Mouse (Mus musculus) limb, embryonic 10.5 days (tissue): ENCODE measurements around the gene Usp29. TPM values are rescaled to one million over a fixed set of nuclear protein-coding genes. Genes with fewer than 3 reads are reported as not detected.
A peak's percentile ranks its signal among the peaks of the same experiment; 100 is the strongest.
"Not testable (repeated sequence)": the region's sequence is repeated elsewhere in the genome, so short reads cannot be mapped to it uniquely, and the experiment has no call there.

Source experiments
- DNase-seq: peaks from one replicate; pipeline ENCODE4 v3.0.0-alpha.2; 2017; ENCODE audit warnings: low spot score
- H3K27ac ChIP-seq: fragments of 300-500 bp; sonication (generic); 2 replicates; pipeline ENCODE4 v1.5.1; 2016; ENCODE audit warnings: mild to moderate bottlenecking
- H3K27me3 ChIP-seq: fragments of 300-500 bp; sonication (generic); 2 replicates; pipeline ENCODE4 v1.6.1; 2016; ENCODE audit warnings: low read depth, mild to moderate bottlenecking; ENCODE audit not compliant: poor library complexity, severe bottlenecking
- H3K36me3 ChIP-seq: fragments of 300-500 bp; sonication (generic); 2 replicates; pipeline ENCODE4 v1.6.1; 2016; ENCODE audit warnings: mild to moderate bottlenecking, moderate library complexity
- H3K4me1 ChIP-seq: fragments of 300-500 bp; sonication (generic); 2 replicates; pipeline ENCODE4 v1.6.1; 2016
- H3K4me3 ChIP-seq: fragments of 300-500 bp; sonication (generic); 2 replicates; pipeline ENCODE4 v1.5.1; 2016; ENCODE audit warnings: mild to moderate bottlenecking, moderate library complexity
- H3K9me3 ChIP-seq: fragments of 300-500 bp; sonication (generic); replicated peaks from 2 replicates; pipeline ENCODE4 v1.6.1; 2016; ENCODE audit warnings: mild to moderate bottlenecking
- WGBS: fragments of 180-500 bp; shearing (Covaris S2); methylation state at CpG from one replicate; pipeline ENCODE4 v1.1.7; 2016; 5-methylcytosine and 5-hydroxymethylcytosine counted together
- polyA plus RNA-seq: library from polyadenylated mRNA; unstranded; fragments of >200 nt; fragmentation: Nextera tagmentation; extraction: Ambion mirVana; gene quantifications from 2 replicates; pipeline ENCODE4 v1.2.1, GENCODE M21; 2016

Usp29 gene
- polyA plus RNA-seq, 1 experiment from 2014 or later, result 25.4 TPM

GRCm38 (mm10) chr7:6869556-6869955 is 139.2 kb downstream of the Usp29 start:
- no peak for DNase-seq
- Histone ChIP-seq H3K27me3 (no peaks in the 10 kb centered on the region), H3K36me3 (no peaks in the 10 kb centered on the region), H3K4me3 (no peak overlapping the region), H3K9me3 (no peaks in the 10 kb centered on the region), H3K27ac (no peak overlapping the region), H3K4me1 (no peaks in the 10 kb centered on the region)
- WGBS, result 88% methylated on average over 1 of the region's 1 CpGs

DNA sequence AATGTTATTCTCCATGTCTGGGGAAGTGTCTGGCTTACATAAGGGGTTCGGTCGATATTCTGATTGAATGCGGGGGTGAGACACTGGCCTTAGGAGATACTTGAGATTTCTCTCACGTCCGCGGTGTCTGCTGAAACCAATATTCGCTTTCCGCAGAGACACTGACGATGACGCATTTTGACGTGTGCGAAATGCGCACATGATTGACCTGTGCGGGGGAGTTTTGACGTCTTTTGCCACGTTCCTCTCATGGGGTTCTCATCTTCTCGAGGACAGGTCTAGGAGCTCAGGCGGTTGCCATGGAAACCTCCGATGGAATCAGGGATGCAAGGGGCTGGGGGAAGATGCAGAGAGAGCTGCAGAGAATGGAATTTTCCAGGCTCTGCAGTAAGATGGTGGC is 144.1 kb downstream of the Usp29 start:
- Histone ChIP-seq H3K4me1 (no peaks in the 10 kb centered on the region), H3K4me3 (no peak overlapping the region), H3K36me3 (no peaks in the 10 kb centered on the region), H3K27ac (no peak overlapping the region), H3K27me3 (no peaks in the 10 kb centered on the region), H3K9me3 (no peaks in the 10 kb centered on the region)
- 82% methylated on average over 19 of the region's 19 CpGs for WGBS
- no peak for DNase-seq

DNA sequence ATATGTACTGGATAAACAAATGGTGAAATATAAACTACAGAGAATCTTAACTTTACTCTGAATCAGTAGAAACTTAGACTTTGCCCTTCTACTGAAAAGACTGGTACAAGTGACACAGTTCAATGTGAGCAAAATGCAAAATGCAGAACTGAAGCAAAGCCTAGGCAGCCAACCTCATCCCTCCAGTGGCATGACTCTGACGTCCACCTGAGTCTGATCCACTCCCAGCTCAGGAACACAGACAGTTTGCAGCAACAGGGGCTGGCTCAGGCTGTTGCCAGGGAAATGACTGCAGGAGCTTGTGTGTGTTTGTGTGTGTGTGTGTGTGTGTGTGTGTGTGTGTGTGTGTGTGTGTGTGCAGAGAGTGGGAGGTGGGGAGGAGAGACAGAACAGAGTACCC is 147.8 kb downstream of the Usp29 start:
- no peaks in the 10 kb centered on the region for H3K9me3 ChIP-seq
- H3K36me3 ChIP-seq, result no peaks in the 10 kb centered on the region
- H3K27me3 ChIP-seq, result no peaks in the 10 kb centered on the region
- peaks cover 5% of the 10 kb centered on the region for H3K4me1 ChIP-seq
- no peak for DNase-seq
- WGBS, result 81% methylated on average over 1 of the region's 1 CpGs
- no peak overlapping the region for H3K27ac ChIP-seq
- H3K4me3 ChIP-seq, result no peak overlapping the region

- not testable (repeated sequence) for H3K27ac ChIP-seq, H3K4me3 ChIP-seq, H3K27me3 ChIP-seq, H3K4me1 ChIP-seq, DNase-seq, H3K36me3 ChIP-seq, H3K9me3 ChIP-seq
- WGBS, result 92% methylated on average over 3 of the region's 3 CpGs
Measured at GRCm38 (mm10) chr7:6878849-6879248, 148.5 kb downstream of the Usp29 start.

DNA sequence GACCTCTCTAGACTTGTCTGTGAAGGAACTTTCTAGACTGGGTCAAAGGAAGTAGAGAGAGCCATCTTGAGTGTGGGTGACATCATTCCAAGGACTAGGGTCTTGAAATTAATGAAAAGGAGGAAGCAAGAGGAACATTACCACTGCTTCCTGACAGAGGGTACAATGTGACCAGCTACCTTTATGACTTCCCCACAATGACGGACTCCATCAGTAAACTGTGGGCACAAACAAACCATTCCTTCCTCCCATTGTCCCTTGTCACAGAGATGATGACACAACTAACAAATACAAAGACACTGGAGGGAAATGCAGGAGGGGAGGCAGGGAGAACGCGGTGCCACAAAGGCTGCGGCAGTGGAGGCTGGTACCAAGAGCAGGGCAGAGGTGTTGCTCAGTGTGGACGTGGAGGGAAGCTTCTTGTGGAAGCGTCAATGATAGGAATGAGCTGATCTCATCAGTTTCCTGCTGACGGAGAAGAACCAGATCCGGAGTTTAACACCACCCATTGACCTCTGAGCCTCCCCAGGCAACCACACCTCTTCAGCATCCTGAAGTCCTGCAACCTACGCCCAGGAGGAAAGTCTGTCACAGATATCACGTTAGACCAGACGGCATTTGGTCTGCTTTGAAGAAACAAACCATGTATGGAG is 149.3 kb downstream of the Usp29 start:
- Histone ChIP-seq H3K36me3 (no peaks in the 10 kb centered on the region), H3K27ac (peak overlapping the region; percentile 25; the same call in 1 of the 2 replicates), H3K27me3 (no peaks in the 10 kb centered on the region), H3K4me3 (no peak overlapping the region), H3K4me1 (peaks cover 5% of the 10 kb centered on the region), H3K9me3 (no peaks in the 10 kb centered on the region)
- 77% methylated on average over 11 of the region's 11 CpGs for whole genome bisulfite sequencing
- DNase-seq, result no peak

DNA sequence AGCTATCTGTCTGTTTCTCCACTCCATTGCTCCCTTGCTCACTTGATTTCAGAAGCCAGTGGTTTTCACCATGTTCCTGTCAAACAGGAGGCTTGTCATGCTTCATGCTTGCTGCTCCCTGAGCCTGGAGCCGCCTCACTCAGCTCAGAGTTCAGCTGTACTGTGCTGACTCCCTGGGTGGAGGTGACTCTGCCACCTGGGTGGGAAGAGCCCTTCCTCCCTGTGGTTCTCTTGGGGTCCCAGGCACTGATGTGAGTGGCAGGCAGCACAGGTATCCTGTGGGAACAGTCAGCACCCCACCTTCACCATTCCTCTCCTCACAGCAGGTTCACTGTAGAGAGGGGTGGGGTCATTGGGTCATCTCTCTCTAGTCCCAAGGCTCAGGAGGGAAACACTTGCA is 150.5 kb downstream of the Usp29 start:
- WGBS, result 86% methylated on average over 1 of the region's 1 CpGs
- not testable (repeated sequence) for H3K27me3 ChIP-seq, H3K27ac ChIP-seq, H3K36me3 ChIP-seq, H3K4me3 ChIP-seq, DNase-seq, H3K9me3 ChIP-seq, H3K4me1 ChIP-seq

- Histone ChIP-seq H3K36me3 (no peaks in the 10 kb centered on the region), H3K4me1 (peaks cover 5% of the 10 kb centered on the region), H3K4me3 (no peak overlapping the region), H3K9me3 (no peaks in the 10 kb centered on the region), H3K27ac (no peak overlapping the region), H3K27me3 (no peaks in the 10 kb centered on the region)
- WGBS, result 57% methylated on average over 6 of the region's 6 CpGs
- DNase-seq, result no peak
Measured at GRCm38 (mm10) chr7:6881473-6882046, 151.2 kb downstream of the Usp29 start.

- Histone ChIP-seq H3K27ac (no peak overlapping the region), H3K4me3 (no peak overlapping the region), H3K27me3 (no peaks in the 10 kb centered on the region), H3K36me3 (no peaks in the 10 kb centered on the region), H3K4me1 (peaks cover 5% of the 10 kb centered on the region), H3K9me3 (no peaks in the 10 kb centered on the region)
- DNase-seq, result no peak
- 86% methylated on average over 8 of the region's 8 CpGs for WGBS
Measured at GRCm38 (mm10) chr7:6883376-6884147, 153.2 kb downstream of the Usp29 start.

GRCm38 (mm10) chr7:6885416-6885815 is 155.0 kb downstream of the Usp29 start:
- DNase-seq, result no peak
- peaks cover 5% of the 10 kb centered on the region for H3K4me1 ChIP-seq
- no peak overlapping the region for H3K4me3 ChIP-seq
- H3K27ac ChIP-seq, result no peak overlapping the region
- H3K9me3 ChIP-seq, result no peaks in the 10 kb centered on the region
- no peaks in the 10 kb centered on the region for H3K36me3 ChIP-seq
- 90% methylated on average over 7 of the region's 7 CpGs for WGBS
- no peaks in the 10 kb centered on the region for H3K27me3 ChIP-seq

DNA sequence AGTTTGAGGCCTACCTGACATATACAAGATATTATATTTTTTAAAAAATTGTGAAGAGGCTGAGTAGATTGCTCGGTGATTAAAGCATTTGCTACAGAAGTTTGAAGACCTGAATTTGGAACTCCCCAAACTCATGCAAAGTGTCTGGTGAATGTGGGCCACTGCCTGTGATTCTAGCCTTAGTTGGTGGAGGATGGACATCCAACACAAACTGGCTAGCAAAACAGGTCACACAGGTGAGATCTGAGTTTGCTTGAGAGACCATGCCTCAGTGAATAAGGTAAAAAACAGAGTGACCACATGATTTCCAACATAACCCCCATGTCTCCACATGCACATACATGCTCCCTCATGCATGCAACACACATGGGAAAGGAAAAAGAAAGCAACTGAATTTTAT is 156.5 kb downstream of the Usp29 start:
- H3K9me3 ChIP-seq, result no peaks in the 10 kb centered on the region
- no peaks in the 10 kb centered on the region for H3K36me3 ChIP-seq
- H3K4me1 ChIP-seq, result peaks cover 5% of the 10 kb centered on the region; the same call in 1 of the 2 replicates
- H3K27ac ChIP-seq, result no peak overlapping the region
- H3K4me3 ChIP-seq, result no peak overlapping the region
- H3K27me3 ChIP-seq, result no peaks in the 10 kb centered on the region
- DNase-seq, result no peak
- 92% methylated on average over 1 of the region's 1 CpGs for WGBS

- no peaks in the 10 kb centered on the region for H3K36me3 ChIP-seq
- WGBS, result 93% methylated on average over 5 of the region's 5 CpGs
- no peak overlapping the region for H3K4me3 ChIP-seq
- DNase-seq, result no peak
- peaks cover 5% of the 10 kb centered on the region; the same call in 1 of the 2 replicates for H3K4me1 ChIP-seq
- H3K27me3 ChIP-seq, result no peaks in the 10 kb centered on the region
- H3K9me3 ChIP-seq, result no peaks in the 10 kb centered on the region
- H3K27ac ChIP-seq, result no peak overlapping the region
Measured at GRCm38 (mm10) chr7:6889871-6890270, 159.5 kb downstream of the Usp29 start.

GRCm38 (mm10) chr7:6891206-6891605 is 160.8 kb downstream of the Usp29 start:
- 73% methylated on average over 3 of the region's 3 CpGs for WGBS
- peaks cover 5% of the 10 kb centered on the region; the same call in 1 of the 2 replicates for H3K4me1 ChIP-seq
- DNase-seq, result no peak
- H3K27ac ChIP-seq, result no peak overlapping the region
- H3K36me3 ChIP-seq, result no peaks in the 10 kb centered on the region
- no peaks in the 10 kb centered on the region for H3K9me3 ChIP-seq
- H3K4me3 ChIP-seq, result no peak overlapping the region
- no peaks in the 10 kb centered on the region for H3K27me3 ChIP-seq

DNA sequence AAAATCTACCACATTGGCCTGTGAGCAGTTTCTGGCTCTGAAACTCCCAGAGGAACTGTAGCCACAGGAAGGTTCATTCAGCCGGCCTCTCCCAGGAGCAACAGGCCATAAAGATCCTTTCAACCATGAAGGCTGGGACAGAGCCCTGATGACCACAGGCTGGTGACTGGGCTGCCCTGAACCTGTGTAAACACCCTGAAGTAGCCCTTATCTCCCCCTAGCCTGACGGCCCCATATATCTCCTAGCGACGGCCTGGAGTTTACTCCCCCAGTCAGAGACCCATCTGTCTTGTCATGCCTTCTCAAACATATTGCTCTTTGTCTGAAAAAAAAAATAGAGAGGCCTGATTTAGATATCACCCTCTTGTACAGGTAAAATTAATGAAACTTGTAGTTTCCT is 166.6 kb downstream of the Usp29 start:
- not testable (repeated sequence) for DNase-seq, H3K4me3 ChIP-seq, H3K36me3 ChIP-seq, H3K4me1 ChIP-seq, H3K9me3 ChIP-seq, H3K27ac ChIP-seq, H3K27me3 ChIP-seq
- WGBS, result 8% methylated on average over 4 of the region's 4 CpGs
